Mouse (Mus musculus) naive thymus-derived CD4-positive, alpha-beta T cell, adult 2 months (primary cell): ENCODE measurements around the gene Cmip.

Source experiments
- DNase-seq: peaks from one replicate; pipeline ENCODE4 v3.0.0-alpha.2; 2011; ENCODE audit warnings: low read depth

Cmip gene

DNA sequence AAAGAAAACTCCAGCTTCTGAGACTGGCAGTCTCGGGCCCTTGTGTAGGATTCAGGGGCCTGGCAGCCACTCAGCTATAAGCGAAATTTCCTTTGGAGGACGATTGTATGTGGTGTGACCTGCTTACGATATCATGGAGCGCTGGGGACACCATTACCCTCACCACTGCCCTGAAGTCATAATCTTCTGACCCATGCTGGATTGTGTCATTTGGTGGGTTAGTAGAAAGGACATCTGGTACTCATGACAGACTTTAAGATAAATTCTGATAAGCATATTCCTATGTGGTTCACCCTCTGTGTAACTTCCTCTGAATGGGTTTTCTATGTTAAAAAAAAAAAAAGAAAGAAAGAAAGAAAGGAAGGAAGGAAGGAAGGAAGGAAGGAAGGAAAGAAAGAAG lies 69.9 kb downstream of the Cmip start:
- DNase-seq: no peak

DNA sequence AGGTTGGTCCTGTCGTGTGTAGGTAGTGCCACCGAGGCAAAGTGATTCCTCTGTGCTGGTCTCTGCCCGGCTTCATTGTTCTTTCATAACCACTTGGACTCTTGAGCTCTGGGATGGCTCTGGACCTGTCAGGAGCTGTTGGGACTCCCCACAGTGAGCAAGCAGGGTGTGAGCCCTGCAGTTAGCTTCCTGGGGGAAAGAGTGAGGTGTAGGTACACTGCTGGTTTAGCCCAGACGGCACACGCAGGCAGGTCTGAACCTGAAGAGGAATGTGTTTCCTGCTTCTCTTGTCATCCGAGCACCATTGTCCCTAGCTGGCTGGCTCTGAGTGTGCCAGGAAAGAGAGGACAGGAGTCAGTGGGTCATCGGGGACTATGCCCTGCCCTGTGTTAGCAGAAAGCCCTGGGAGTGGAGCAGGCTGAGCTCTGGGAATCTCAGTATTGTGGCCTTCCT lies 70.5 kb downstream of the Cmip start:
- no peak for DNase-seq

DNA sequence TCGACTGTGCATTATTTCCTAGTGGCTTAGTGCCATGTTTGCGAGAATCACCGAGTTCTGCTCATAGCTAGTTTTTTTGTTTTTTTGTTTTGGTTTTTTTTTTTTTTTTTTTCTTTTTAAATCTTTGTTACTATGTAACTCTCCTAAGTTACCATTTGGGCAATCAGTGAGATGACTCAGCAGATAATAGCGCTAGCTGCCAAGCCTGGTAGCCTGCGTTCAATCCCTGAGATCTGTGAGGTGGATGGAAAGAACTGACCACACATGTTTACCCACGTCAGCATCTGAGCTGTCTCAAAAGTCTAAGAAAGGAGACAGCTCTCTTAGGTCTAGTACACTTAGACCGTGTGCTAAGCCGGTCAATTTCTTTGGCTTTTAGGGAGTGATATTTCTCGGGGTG lies 71.9 kb downstream of the Cmip start:
- DNase-seq: no peak

DNA sequence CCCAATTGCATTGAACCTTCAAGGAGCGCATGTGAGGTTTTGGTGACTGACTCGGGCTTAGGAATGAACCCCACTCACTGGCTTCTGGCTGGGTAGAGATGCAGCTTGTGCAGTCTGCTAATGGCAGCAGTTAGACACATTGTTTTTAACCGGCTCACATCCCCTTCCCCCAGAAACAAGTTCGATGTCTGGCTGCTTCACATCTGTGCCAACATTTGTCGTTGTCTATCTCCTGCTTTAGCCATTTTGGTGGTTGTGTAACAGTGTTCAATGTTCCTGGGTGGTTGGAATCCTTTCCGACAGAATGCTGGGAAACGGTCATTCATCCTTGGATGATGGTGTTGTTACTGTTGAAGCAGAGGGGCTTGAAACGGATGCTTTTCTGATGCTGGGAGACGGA lies 72.3 kb downstream of the Cmip start:
- no peak for DNase-seq

DNA sequence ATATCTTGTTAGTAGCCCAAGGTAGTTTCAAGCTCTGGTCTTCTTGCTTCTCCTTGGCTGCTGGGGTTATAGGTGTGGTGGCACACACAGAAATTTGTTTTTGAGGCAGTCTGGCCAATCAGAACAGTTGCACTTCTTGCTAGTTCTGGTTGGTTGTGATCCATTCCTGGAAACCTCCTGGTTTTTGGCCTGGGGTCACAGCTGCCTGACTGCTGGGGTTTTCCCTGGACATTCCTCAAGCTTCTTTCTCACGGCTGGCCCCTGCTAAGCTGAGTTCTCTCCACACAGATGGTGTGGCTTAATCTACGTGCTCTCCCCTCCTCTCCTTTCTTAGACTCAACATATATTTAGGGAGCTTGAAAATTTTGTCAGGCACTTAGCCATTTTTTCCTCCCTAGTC lies 73.0 kb downstream of the Cmip start:
- no peak for DNase-seq

DNA sequence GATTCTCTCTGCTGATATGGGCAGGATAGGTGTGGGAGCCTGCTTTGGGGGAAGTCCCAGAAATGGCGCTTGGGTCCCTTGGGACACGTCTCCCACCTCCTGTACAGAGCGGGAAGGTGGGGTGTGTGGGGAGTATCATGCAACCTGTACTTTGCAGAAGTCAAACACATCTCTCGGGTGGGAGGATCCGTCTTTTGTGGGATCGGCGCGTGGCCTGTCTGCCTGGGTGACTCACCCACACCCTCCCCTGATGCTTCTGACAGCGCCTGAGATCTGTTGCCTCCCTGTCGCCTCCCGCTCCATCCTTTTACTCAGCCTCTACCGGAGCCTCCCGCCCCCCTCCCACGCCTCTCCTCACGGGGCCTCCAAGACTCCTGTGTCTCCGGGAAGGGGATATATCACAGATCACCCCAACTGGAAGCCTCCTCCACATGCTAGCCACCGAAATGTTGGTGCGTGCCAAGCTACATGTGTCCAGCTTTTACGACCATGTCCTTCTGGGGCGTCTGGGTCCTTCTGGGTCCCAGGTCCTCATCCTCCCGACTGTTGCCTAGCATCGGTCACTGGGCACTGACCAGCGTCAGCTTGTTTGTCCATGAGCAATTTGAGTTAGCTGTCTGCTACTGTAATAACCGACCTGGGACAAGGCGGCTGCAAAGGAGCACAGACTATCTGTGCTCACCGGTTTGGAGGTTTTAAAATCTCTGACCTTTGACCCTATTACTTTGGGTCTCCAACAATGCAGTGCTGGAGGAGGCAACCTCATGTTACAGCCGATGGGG lies 75.6 kb downstream of the Cmip start:
- DNase-seq: no peak

DNA sequence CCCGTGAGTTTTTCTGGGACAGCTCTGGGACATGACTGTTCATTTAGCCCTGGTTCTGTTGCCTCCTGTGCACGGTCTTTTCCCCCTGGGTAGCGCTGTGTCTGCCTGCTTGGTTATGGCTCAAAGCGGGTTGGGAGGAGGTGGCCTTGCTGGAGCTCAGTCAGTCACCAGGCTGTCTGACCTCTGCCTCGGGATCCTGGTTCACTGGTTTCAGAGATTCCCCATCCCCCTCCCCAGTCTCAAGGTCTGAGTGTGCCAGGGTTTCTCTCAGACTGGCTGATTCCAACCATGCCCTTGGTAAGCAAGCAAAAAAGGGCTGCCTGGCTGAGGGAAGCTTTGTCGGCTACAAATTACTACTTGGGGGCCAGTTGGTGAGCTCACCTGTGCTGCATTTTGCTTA lies 76.8 kb downstream of the Cmip start:
- DNase-seq: no peak

DNA sequence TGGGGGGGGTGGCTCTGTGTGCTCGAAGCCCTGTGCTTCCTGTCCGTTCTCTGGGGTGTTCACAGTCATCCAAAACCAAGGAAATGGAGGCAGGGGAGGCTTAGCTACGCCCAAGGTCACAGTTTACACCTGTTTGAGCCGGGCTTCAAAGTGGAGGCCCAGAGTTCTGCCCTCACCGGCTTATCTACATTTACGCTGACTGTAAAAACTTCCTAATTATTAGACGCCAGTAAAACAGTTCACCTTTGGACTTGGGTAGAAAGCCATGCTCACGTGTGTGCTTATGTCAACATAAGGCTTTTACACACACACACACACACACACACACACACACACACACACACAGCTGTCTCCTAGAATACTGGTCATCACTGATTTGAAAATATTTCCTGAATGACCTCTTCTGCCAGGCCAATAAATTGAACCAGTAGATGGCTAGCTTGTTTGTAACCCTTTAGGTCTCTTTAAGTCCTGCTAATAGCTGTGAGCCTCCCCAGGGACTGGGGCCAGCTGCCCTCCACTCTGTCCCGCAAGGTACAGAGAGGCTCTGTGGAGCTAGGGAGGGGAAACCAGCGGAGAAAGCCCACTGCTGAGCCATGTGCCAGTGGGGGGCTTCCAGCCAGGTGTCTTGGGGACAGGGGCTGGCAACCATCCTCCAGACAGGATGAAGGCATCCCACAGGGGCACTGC lies 77.3 kb downstream of the Cmip start:
- no peak for DNase-seq

DNA sequence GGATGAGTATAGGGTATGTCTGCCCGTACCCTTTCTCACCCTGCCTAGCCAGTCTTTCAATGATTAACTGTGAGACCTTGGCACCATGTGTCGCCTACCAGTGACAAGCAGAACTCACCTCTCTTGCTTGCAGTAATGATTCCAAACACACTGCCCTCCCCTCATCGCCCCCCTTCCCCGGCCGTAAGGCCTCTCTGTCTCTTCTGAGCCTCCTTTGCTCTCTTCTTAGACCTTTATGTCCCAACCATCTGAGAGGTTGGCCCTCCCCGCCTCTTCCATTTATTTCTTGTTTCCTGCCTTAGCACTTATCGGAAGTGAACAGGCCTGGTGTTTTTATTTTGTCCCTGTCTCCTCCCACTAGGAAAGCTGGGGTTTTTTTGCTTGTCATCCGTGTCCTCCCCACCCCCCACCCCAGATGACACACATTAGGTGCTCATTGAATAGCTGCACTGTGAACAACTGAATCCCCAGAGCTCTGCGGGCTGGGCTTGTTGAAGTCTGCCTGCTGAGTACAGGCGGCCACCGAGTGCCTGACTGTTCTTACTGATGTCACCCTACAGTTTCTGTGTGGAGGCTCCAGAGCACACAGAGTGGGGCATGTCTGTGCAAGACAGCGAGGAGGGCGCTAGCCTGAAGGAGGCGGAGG lies 78.0 kb downstream of the Cmip start:
- DNase-seq: no peak

DNA sequence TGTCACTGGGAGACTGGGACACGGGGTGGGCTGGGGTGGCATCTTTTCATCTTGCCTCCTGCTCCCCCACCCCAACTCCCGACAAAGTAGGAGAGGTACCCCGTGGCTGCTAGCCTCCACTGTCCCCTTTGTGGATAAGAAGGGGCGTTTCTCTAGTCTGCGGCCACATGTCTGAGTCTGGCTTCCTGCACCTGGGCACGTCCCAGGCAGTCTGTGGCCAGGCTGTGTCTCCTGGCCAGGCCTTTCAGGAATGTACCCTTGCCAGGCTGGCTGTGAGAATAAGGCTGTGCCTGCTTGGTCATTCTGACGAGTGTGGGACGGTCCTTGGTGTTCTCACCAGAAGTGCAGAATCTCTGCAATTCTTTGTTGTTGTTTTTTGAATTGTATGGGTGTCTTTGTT lies 78.6 kb downstream of the Cmip start:
- no peak for DNase-seq

DNA sequence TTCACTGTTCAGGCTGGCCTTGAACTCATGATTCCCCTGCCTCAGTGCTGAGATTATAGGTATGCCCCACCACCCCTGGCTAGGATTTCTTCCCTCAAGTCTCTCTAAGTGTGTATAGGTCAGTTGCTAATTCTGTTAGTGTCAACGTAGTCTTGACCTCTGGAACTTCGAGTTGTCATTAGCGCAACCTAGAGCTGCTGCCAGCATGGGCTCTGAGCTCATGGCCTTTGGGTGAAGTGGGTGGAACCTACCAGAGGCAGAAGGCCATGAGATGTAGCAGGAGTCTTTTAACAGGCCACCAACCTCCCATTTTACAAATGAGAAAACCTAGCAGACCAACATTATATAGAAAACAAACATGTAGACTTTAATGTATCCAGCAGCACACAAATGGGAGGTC lies 80.3 kb downstream of the Cmip start:
- DNase-seq: no peak

DNA sequence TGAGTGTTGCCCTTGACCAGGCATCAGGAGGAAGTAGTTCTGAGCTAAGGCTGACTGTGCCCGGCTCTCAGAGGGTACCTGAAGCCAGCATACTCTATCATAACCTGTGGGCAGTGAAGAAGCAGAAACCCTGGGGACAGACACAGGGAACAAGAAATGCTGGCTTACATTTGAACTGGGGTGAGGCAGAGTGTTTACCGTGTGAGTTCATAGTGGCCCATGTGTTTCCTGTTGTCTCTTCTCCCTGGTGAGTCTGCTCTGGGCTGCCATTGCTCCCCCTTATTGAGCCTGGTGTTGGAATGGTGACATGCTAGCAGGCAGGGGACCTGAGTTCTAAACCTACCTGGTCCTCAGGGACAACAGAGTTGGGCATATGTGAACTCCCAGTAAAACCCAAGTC lies 81.8 kb downstream of the Cmip start:
- DNase-seq: no peak

DNA sequence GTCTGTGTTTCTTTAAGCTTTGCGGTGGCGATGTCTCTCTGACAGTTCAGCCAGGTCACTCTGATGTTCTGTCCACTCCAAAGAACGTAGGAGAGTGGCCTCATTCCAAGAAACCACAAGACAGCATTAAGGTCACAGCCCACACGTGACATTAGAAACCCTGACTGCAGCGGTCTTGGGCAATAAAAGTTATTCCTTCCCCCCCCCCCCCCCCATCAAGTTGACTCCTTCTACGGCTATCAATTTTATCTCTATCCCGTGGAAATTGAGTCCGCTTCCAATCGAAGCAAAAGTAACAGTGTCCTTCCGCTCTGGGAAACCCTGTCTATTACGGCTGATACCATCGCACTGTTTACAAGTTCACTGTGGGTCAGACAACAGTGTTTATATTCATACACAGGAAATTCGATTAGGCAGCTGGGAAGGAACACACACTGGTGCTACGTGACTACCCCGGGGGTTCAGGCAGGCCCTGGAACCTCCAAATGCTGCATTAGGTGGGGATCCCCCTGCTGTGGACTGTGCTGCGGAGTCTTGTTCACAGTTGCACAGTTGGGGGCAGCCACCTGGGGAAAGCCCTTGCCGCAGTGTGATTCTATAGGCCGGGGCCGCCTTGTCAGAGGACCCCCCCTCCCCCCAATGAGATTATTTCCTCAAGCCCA lies 82.6 kb downstream of the Cmip start:
- DNase-seq: no peak

DNA sequence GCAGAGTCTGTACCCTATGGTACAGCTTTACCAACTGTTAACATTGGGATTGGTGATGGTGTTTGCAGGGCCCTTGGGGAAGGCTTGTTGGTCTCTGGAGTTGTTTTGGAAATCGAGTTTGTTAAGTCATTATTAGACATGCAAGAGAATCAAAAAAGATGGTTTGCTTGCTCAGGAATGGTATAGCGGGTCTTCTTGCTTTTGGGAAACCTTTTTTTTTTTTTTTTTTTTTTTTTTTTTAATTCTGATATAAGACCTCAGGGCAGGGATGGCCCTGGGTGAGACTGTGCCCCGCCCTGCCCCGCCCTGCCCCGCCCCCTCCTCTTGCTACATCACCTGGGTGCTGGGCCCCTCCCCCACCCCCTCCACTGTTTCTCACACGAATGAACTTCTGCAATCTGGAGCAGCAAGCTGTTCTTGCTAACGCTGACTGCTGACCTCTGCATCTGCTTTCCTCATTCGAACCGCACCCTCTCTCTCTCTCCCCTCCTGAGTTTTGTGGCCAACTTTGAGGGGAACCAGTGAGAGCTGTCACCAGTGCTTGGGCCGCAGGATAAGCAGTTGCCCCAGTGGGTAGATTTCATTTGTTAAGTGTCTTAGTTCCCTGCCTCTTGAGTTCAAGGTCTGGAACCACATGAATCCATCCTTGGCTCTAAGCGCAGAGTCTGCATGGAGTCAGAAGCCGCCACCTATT lies 83.2 kb downstream of the Cmip start:
- no peak for DNase-seq

DNA sequence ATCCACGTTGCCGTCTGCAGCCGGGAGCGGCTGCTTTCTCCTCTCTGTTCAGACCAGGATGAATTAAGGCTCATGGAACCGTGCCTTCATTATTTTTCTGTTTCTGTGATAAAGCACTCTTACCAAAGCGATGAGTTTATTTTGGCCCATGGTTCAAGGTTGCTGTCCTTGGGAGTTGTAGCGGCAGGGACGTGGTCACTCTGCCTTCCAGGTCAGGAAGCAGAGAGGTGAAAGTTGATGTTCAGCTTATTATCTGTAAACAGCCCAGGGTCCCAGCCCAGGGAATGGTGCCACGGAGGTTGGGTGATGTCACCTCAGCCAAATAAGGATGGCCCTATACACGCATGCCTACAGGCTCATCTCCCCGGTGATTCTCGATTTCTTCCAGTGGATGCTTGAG lies 83.9 kb downstream of the Cmip start:
- DNase-seq: no peak

DNA sequence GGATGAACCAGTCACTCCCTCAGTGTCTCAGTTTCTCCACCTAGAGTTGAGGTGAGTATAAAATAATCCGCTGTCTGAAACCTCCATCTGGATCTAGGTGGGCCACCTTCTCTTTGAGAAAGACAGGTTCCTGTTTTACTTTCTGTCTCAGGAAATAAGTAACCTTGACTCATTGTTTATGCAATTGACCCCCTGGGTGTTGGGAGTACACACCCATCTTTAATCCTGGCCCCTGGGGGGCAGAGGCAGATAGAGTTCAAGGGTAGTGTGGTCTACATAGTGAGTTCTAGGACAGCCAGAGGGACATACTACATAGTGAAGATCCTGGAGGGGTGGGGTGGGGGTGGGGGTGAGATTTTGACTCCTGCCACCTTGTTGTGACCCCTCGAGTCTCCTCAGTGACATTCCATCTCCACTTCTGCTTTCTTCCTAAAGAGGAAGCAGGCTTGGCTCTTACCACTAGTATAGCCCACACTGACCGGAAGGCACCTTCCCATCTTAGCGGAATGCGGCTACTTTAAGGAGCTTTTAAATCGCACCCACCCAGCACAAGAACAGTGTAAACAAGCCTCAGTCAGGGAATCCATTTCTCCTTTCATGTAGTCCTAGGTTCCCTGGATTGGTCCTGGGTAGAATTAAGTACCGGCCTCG lies 86.0 kb downstream of the Cmip start:
- DNase-seq: no peak

DNA sequence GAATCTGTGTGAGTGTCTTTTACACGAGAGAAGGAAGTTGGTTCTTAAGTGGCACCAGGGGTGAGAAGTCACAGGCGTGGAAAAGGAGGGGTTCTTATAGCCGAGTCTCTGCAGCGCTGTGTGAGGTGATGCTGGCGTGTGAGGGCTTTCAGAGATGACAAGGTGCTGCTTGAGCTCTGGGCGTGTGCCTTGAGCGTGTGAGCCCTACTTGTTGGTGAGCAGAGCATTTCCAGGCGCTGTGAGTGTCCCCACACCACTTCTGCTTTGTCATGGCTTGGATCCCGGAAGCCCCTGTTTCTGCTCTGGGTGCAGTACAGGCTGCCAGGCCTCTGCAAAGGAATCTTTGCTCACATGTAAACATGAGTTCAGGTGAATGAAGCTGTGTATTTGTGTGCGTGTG lies 86.6 kb downstream of the Cmip start:
- DNase-seq: no peak

DNA sequence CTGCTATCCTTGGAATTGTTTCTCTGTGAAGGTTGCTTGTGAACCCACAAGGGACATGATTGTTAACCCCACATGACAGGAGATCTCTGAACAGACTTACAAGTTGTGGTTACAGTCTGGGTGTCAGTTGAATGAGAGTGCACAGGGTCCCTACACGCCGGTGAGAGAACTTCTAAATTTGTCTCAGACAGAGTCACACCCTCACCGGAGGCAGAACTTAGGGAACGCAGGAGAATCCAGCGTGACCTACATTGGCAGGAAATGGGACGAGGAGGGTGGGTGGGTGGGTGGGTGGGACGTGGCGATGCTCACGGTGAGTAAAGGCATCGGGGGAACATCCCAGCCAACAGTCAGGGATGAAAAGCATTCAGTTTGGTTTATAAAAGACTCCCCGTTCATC lies 88.0 kb downstream of the Cmip start:
- DNase-seq: no peak

DNA sequence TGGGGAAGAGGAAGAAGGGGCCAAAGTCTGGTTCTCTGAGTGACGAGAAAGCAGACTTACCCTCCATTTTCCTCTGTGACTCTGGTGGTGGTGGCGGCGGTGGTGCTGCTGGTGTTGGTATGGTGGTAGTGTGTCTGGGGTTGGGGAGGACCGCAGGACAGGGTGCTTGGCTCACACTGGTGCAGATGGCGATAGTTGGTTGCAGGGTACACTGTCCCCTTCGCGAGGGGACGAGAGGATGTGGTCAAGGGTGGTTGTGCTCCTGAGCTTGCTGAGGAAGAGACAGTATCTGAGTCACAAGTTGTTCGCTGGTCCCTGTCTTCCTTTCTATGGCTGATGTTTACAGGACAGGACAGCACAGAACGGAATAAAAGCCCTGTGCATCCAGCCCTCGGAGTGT lies 88.5 kb downstream of the Cmip start:
- no peak for DNase-seq

DNA sequence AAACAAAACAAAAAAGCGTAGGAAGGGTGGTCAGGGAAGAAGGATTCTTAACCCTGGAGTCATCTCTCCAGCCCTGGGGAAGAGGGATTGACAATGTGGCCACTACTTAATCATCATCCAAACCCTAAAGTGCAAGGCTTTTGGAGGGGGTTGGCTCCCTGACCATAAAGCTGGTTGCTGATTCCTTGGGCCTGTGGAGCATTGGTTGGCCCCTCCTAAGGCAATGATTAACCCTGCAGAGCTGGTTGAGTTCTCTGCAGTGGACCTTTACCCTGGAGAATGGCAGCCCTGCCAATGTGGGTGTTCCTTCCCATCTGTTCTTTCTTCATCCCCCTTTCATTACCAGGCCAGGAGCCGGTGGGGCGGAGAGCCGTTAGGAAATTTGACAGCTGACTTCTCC lies 90.7 kb downstream of the Cmip start:
- no peak for DNase-seq

DNA sequence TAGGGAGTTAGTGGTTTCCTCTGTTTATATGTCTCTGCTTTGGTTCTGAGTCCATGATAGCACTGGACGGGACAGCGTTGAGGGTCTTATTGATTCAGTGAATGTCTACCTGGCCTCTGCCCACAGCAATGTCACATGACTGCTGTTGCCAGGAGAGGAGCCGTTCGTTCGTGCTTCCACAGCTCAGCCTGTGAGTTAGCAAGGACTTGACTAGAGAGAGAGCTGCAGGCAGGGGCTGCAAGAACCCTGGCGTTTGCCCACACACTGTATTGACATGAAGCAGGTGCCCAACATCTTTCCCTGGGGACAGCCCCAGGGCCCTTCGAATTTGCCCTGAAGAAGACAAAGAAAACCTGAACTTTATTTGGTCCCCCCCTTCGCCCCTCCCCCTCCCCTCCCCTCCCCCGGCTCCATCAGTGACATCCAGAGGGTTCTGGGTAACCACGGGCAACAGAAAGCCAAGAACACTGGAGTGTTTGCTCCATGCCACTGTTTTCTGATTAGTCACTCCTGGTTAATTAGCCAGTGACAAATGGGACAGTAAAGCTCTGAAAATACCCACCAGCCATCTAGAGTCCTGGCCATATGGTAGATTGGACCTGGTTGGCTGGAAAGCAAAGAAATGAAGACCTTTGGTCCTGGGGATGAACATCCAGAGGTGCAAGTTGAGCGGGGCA lies 92.0 kb downstream of the Cmip start:
- no peak for DNase-seq
